Mouse (Mus musculus): ENCODE results near the gene Clcc1.

Gene Clcc1

GRCm38 (mm10) chr3:108713065-108713675 lies 59.5 kb downstream of the Clcc1 start:
- no peak for TF ChIP-seq CTCF (conservative IDR thresholded peaks at IDR 0.05; ENCODE audit: low read length)
- TF ChIP-seq NANOG (IDR thresholded peaks at IDR 0.05; ENCODE audit: borderline replicate concordance, low read length), result peak; percentile 56; the same call in 1 of the 2 replicates
- no peak for TF ChIP-seq POU5F1 (IDR thresholded peaks at IDR 0.05; ENCODE audit: borderline replicate concordance, low read length)
- no peak overlapping the region for H3K4me3 ChIP-seq (replicated peaks; ENCODE audit: low read length)
- H3K9me3 ChIP-seq (ENCODE audit: low read length), result no peaks in the 10 kb centered on the region
- H3K4me1 ChIP-seq (replicated peaks; ENCODE audit: low read depth, low read length), result peaks cover 12% of the 10 kb centered on the region
- 0 out of 2 replicates have a peak, but pooled peaks cover 3% of the 10 kb centered on the region for H3K36me3 ChIP-seq (ENCODE audit: insufficient read depth, low read length)
- no peaks in the 10 kb centered on the region for H3K27me3 ChIP-seq (ENCODE audit: insufficient read depth, low read length)

- no peak overlapping the region for H3K4me3 ChIP-seq (replicated peaks; ENCODE audit: low read length)
- H3K27me3 ChIP-seq (ENCODE audit: insufficient read depth, low read length), result no peaks in the 10 kb centered on the region
- peaks cover 12% of the 10 kb centered on the region for H3K4me1 ChIP-seq (replicated peaks; ENCODE audit: low read depth, low read length)
- H3K9me3 ChIP-seq (ENCODE audit: low read length), result no peaks in the 10 kb centered on the region
- TF ChIP-seq NANOG (IDR thresholded peaks at IDR 0.05; ENCODE audit: borderline replicate concordance, low read length), result no peak
- TF ChIP-seq POU5F1 (IDR thresholded peaks at IDR 0.05; ENCODE audit: borderline replicate concordance, low read length), result no peak
- H3K36me3 ChIP-seq (ENCODE audit: insufficient read depth, low read length), result 0 out of 2 replicates have a peak, but pooled peaks cover 3% of the 10 kb centered on the region
These were observed 61.1 kb downstream of the Clcc1 start for GRCm38 (mm10) chr3:108714837-108715236.

GRCm38 (mm10) chr3:108717896-108718502 lies 64.3 kb downstream of the Clcc1 start:
- Histone ChIP-seq H3K36me3 (ENCODE audit: insufficient read depth, low read length) (0 out of 2 replicates have a peak, but pooled peaks cover 3% of the 10 kb centered on the region), H3K27me3 (ENCODE audit: insufficient read depth, low read length) (peaks cover 11% of the 10 kb centered on the region), H3K4me1 (replicated peaks; ENCODE audit: low read depth, low read length) (peaks cover 30% of the 10 kb centered on the region), H3K4me3 (replicated peaks; ENCODE audit: low read length) (no peak overlapping the region), H3K9me3 (ENCODE audit: low read length) (no peaks in the 10 kb centered on the region)
- no peak for TF ChIP-seq POU5F1 (IDR thresholded peaks at IDR 0.05; ENCODE audit: borderline replicate concordance, low read length)
- no peak for TF ChIP-seq CTCF (conservative IDR thresholded peaks at IDR 0.05; ENCODE audit: low read length)
- no peak for TF ChIP-seq NANOG (IDR thresholded peaks at IDR 0.05; ENCODE audit: borderline replicate concordance, low read length)

GRCm38 (mm10) chr3:108719357-108719756 lies 65.6 kb downstream of the Clcc1 start:
- Histone ChIP-seq H3K27me3 (ENCODE audit: insufficient read depth, low read length) (peaks cover 11% of the 10 kb centered on the region), H3K4me1 (replicated peaks; ENCODE audit: low read depth, low read length) (peaks cover 22% of the 10 kb centered on the region), H3K9me3 (ENCODE audit: low read length) (no peaks in the 10 kb centered on the region), H3K36me3 (ENCODE audit: insufficient read depth, low read length) (0 out of 2 replicates have a peak, but pooled peaks cover 3% of the 10 kb centered on the region), H3K4me3 (replicated peaks; ENCODE audit: low read length) (no peak overlapping the region)
- TF ChIP-seq CTCF (conservative IDR thresholded peaks at IDR 0.05; ENCODE audit: low read length) (no peak), POU5F1 (IDR thresholded peaks at IDR 0.05; ENCODE audit: borderline replicate concordance, low read length) (no peak), NANOG (IDR thresholded peaks at IDR 0.05; ENCODE audit: borderline replicate concordance, low read length) (no peak)

GRCm38 (mm10) chr3:108719761-108720160 lies 66.0 kb downstream of the Clcc1 start:
- Histone ChIP-seq H3K27me3 (ENCODE audit: insufficient read depth, low read length) (peaks cover 11% of the 10 kb centered on the region), H3K4me3 (replicated peaks; ENCODE audit: low read length) (no peak overlapping the region), H3K36me3 (ENCODE audit: insufficient read depth, low read length) (0 out of 2 replicates have a peak, but pooled peaks cover 3% of the 10 kb centered on the region), H3K9me3 (ENCODE audit: low read length) (no peaks in the 10 kb centered on the region), H3K4me1 (replicated peaks; ENCODE audit: low read depth, low read length) (peaks cover 22% of the 10 kb centered on the region)
- TF ChIP-seq NANOG (IDR thresholded peaks at IDR 0.05; ENCODE audit: borderline replicate concordance, low read length) (no peak), CTCF (conservative IDR thresholded peaks at IDR 0.05; ENCODE audit: low read length) (no peak), POU5F1 (IDR thresholded peaks at IDR 0.05; ENCODE audit: borderline replicate concordance, low read length) (no peak)

GRCm38 (mm10) chr3:108721076-108721991 lies 67.6 kb downstream of the Clcc1 start:
- peak overlapping the region; percentile 83 for H3K4me3 ChIP-seq (replicated peaks; ENCODE audit: low read length)
- 0 out of 2 replicates have a peak, but pooled peaks cover 3% of the 10 kb centered on the region for H3K36me3 ChIP-seq (ENCODE audit: insufficient read depth, low read length)
- peaks cover 22% of the 10 kb centered on the region for H3K4me1 ChIP-seq (replicated peaks; ENCODE audit: low read depth, low read length)
- no peaks in the 10 kb centered on the region for H3K9me3 ChIP-seq (ENCODE audit: low read length)
- H3K27me3 ChIP-seq (ENCODE audit: insufficient read depth, low read length), result peaks cover 11% of the 10 kb centered on the region
- TF ChIP-seq NANOG (IDR thresholded peaks at IDR 0.05; ENCODE audit: borderline replicate concordance, low read length) (no peak), POU5F1 (IDR thresholded peaks at IDR 0.05; ENCODE audit: borderline replicate concordance, low read length) (no peak), CTCF (conservative IDR thresholded peaks at IDR 0.05; ENCODE audit: low read length) (no peak)

- Histone ChIP-seq H3K4me1 (replicated peaks; ENCODE audit: low read depth, low read length) (peaks cover 22% of the 10 kb centered on the region), H3K9me3 (ENCODE audit: low read length) (no peaks in the 10 kb centered on the region), H3K36me3 (ENCODE audit: insufficient read depth, low read length) (no peaks in the 10 kb centered on the region), H3K27me3 (ENCODE audit: insufficient read depth, low read length) (peaks cover 11% of the 10 kb centered on the region), H3K4me3 (replicated peaks; ENCODE audit: low read length) (peak within 1 kb of the TSS; percentile 83)
- TF ChIP-seq POU5F1 (IDR thresholded peaks at IDR 0.05; ENCODE audit: borderline replicate concordance, low read length) (no peak), CTCF (conservative IDR thresholded peaks at IDR 0.05; ENCODE audit: low read length) (no peak), NANOG (IDR thresholded peaks at IDR 0.05; ENCODE audit: borderline replicate concordance, low read length) (no peak)
These were observed 68.5 kb downstream of the Clcc1 start, which contains the start of gene Gpsm2 for GRCm38 (mm10) chr3:108722036-108722872. Gpsm2 (minus strand) TSS chr3:108722309.

Measured in E14TG2a.4 (cell line).